Mouse (Mus musculus) layer of hippocampus, postnatal 36 days (tissue): ENCODE data around the gene Tagln2. TPM values are rescaled to one million over a fixed set of nuclear protein-coding genes. Genes with fewer than 3 reads are reported as not detected.

ENCODE experiments used
- DNase-seq, 2 experiments: peaks; one replicate each; pipeline ENCODE4 v3.0.0; 2022
- total RNA-seq, 2 experiments: library from RNA; stranded (reverse); gene quantifications; 2 replicates each; pipeline ENCODE4 v1.2.3; 2021

The Tagln2 gene
- total RNA-seq, 2 experiments from 2014 or later = 8.7 to 9.2 TPM

DNA sequence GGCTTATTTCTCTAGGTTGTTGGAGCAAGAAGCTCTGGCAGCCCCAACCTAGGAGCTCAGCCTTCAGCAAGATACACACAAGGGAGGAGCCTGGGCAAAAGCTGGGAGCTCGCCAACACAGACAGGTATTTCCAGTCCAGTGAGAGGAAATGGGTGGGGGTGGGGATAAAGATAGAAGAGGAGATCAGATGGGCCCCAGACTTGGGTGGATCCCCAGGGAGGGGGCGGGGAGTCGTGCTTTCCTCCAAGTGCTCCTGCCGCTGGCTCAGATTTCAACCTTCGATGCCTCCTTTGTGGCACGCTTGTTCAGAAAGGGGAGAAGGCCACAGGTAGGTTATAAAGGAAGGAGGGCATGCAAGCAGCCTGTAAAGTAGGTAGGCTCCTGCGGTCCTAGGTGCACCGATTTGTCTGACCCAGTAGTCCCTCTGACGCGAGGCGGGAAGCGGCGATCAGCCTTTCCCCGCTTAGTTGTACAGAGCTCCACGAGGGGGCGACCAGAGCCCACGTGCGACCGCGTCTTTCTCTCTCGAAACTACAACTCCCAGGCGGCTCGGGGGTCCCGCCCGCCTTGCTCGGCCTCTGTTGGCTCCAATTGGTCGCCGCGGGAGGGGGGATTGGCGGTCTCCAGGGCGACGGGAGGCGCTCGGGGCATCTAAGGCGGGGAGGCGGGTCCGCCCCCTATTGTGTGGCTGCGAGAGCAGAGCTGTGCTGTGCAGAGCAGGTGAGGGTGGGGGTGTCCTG, 18.1 kb upstream of the Tagln2 start, which contains the start of gene Igsf9:
TSS of gene Igsf9 (plus strand) at position 249 of the 741 bp plus-strand sequence.
- DNase-seq = peak; percentile 93 to 94

DNA sequence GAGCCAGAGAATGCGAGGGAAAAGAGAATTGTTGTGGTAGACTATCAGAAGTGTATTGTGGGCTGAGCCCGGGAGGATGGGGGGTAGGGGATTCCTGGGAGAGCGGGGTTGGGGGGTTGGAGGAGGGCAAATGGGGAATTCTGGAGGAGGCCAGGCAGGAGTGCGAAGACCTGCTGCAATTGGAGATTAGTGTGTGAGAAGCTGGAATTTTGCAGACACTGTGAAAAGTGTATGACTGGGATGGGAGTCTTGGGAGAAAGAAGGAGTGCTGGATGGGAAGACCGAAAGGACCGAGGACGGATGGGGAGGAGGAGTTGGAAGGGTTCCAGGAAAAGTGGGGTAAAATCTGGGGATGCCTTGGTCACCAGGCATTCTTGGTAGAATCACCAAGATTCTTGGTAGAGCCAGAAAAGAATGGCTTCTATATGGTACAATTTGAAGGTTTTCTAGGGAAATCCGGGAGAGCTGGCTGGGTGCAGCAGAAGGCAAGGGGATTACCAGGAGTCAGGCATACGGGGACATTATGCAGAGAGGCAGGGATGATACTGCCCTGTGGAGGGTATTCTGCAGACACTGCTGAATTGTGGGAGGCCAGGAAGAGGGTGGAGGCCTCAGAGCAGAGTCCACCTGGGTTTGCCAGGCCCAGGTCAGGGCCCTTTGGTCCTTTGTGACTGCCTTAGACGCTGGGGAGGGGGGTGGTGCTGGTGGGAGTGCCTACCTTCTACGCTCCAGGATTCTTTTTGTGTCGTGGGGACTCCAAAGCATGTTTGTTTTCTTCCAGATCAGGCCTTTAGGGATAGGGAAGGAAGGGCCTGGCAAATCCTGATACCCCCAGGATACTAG, 17.1 kb upstream of the Tagln2 start:
- DNase-seq = no peak

GRCm38 (mm10) chr1:172483361-172483660, 16.5 kb upstream of the Tagln2 start:
- no peak for DNase-seq

GRCm38 (mm10) chr1:172484236-172484635, 15.6 kb upstream of the Tagln2 start:
- DNase-seq = no peak

- no peak for DNase-seq
Observed at GRCm38 (mm10) chr1:172484671-172485070, 15.2 kb upstream of the Tagln2 start.

DNA sequence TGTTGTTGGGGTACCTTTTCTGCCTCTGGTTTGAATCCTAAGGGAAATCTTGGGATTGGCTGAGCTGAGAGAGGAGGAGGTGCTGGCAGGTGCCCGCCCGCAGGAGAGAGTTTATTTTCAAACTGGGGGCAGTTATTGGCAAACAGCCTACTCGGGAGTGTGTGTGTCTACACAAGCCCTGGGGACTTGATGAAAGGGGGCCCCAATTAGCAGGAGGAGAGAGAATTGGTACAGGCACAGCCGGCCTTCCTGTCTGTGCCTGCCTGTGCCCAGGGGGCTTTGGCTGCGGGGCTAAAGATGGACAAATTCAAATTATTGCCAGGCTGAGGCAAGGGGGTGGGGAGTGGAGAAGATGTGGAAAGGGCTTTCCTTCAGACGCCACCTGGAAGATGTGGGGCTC, 14.0 kb upstream of the Tagln2 start:
- no peak for DNase-seq

DNA sequence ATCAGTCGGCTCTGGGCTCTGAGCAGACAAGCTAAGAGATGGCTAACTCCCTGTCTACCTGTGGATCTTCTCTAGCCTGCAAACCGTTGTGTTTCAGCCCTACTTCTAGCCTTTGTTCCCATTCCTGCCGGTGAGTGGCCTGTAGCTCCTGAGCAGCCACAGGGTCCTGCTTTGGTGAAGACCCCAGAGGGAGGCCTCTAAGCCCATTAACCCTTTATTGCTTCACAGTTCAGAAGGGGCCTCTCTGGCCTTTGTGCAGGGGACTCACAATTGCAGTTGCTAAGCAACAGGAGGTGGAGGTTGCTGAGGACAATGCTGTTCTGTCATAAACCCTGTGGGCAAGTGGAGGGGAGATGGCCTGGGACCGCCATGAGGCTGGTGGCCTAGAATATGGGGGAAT, 13.6 kb upstream of the Tagln2 start:
- DNase-seq = no peak

DNA sequence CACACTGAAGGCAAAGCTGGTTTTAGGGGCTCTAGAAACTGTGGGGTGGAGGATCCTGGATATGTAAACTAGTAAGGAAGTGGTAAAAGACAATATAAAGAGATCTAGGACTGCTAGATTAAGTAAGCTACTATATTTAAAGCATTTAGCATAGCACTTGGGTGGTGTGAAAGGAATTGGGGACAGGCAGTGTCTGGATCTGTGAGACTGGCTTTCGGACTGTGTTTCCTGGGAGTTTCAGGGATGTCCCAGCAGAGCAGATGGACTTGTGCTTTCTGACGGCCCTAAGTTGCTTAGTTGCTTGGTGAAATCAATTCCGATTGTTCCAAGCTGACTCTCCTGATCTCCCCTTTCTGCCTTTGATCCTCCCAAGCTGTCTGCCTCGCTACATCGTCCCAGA, 13.2 kb upstream of the Tagln2 start:
- no peak for DNase-seq

DNA sequence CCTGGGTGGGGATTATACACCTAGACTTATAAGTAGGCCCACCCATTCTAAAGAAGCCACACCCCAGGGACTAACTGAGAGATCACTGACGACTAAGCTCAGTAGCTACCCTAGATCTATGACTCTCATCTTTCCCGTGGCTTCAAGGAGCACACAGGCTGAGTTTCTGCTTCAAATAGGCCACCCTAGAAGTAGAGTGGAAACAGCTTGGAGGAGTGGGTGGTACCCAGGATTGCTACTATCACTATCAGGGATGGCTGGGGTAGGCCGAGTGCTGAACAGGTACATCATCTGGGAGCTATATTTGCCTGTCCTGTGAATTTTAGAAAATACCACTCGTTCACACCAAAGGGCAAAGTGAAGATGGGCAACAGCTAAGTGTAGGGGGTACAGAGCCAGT, 12.0 kb upstream of the Tagln2 start:
- no peak for DNase-seq

- DNase-seq = no peak
Observed at GRCm38 (mm10) chr1:172488831-172489230, 11.0 kb upstream of the Tagln2 start.

DNA sequence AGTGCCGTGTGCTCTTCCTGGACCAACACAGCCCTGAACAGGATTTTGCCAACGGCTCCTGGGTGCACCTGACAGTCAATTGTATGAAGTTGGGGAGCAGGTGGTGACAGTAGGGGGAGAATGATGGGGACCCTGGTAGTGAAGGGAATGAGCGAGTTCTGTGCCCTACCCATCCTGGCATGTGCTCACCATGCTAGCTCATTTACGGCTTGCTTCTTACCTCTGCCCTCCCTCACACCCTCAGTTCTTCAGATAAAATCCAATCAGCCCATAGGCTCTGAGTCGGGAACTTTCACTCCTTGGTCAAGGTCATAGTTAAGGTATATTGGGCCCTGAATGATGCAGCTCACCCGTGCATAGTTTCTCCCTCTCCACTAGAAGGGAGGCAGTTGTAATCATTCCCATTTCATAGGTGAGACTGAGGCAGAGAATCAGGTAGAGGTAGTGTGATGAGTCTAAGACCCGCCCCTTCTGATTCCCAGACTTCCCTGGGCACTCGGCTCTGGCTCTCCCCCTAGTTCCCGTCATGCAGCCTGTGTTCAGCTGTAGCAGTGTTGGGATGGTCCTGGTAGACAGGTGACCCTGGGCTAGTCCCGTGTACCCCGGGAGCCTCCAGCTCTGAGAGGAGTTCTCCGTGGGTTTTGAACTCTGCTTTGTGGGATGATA, 10.1 kb upstream of the Tagln2 start:
- no peak for DNase-seq

DNA sequence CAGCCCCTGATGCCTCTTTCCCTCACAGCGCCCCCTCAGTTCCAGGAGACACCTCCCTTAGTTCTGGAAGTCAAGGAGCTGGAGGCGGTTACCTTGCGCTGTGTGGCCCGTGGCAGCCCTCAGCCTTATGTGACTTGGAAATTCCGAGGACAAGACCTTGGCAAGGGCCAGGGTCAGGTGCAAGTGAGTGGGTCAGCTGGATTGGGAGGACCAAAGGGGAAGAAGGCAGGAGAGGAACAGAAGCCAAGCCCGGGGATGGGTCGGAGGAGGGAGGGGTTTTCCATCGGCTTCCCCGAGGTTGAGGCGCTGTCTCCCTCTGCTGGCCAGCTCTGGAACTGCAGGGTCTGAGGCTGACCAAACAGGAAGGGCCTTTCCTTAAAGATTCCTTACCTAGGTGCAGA, 9.6 kb upstream of the Tagln2 start:
- DNase-seq = peak; percentile 82 to 88

- DNase-seq = no peak
Observed at GRCm38 (mm10) chr1:172492047-172492446, 7.8 kb upstream of the Tagln2 start.

GRCm38 (mm10) chr1:172493516-172493915, 6.3 kb upstream of the Tagln2 start:
- DNase-seq = no peak

- no peak for DNase-seq
Observed at GRCm38 (mm10) chr1:172496030-172496429, 3.8 kb upstream of the Tagln2 start.

GRCm38 (mm10) chr1:172497428-172497827, 2.4 kb upstream of the Tagln2 start:
- no peak for DNase-seq

DNA sequence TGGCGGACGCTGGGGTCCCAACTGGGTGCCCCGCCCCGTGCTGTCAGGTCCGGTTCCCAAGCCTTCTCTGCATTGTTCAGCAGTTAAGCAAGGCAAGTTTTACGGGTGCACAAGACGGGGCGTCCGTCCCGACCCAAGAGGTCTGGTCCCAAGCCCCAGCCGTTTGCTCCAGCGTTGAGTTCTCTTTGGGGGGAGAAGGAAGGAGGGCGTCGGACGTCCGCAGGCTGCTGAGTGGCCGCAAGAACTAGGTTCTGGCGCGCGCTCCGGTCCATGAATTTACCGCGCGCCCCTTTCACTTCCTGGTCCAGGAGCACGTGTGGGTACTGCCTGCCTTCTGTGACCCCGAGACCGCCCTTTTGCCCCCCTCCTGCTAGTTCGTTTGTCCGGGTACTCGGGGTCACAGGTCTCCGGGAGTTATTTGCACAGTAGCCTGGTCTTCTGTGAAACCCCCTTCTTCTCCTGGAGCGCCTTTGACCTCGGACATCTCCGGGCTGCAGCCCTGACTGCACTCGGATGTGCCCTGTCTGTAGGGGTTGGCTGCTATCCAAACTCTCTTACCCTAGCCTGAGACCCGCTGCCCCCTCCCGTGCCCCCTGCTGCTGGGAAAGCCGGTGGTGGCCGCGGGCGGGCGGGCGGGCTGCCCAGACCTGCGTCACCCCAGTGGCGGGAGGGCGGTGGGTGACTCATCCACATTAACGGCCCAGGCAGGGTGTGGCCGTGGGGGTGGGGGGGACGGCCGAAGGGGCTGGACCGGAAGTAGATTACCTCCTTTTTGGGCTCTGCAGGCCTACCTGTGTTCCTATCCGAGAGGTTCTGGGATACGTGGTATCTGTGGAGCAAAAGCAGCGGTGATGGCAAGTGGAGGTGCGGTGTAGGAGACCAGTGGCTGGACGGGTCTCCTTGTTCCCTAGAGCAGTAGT, 864 bp downstream of the Tagln2 start:
- DNase-seq = no peak

- DNase-seq = peak in 1 of 2 experiments; percentile 25
Observed at GRCm38 (mm10) chr1:172501371-172502144, 1.7 kb downstream of the Tagln2 start.

- DNase-seq = no peak
Observed at GRCm38 (mm10) chr1:172502145-172503110, 2.6 kb downstream of the Tagln2 start.
